ENCODE assay signal across 21 mouse cellular contexts in genomic region chr16:91630584-91630983, GRCm38 (mm10).
"Had no signal": no experiment of that assay in that cellular context is flagged by ENCODE, and none has a peak within 500 bp of the region (broad histone marks: within the 10 kb centered on the region; RNA-seq: fewer than 3 reads in every experiment).

No protein-coding gene starts in this region.

- H3K9me3 ChIP-seq: liver, embryonic 13.5 days; liver, embryonic 15.5 days; lung, embryonic 15.5 days; megakaryocyte, embryonic 14.5 days; neural tube, embryonic 12.5 days had no signal

- H3K4me3 ChIP-seq: liver, embryonic 13.5 days; liver, embryonic 15.5 days; lung, embryonic 15.5 days; megakaryocyte, embryonic 14.5 days; neural tube, embryonic 12.5 days had no signal

- H3K9ac ChIP-seq: liver, embryonic 13.5 days; liver, embryonic 15.5 days; liver, postnatal 0 days; lung, embryonic 15.5 days; neural tube, embryonic 12.5 days had no signal

- ATAC-seq: lung, postnatal 0 days had no signal

- H3K27ac ChIP-seq: liver, embryonic 13.5 days; liver, embryonic 15.5 days; lung, embryonic 15.5 days; macrophage; neural tube, embryonic 12.5 days had no signal

- H3K27me3 ChIP-seq: liver, embryonic 13.5 days; liver, embryonic 15.5 days; lung, embryonic 15.5 days; megakaryocyte, embryonic 14.5 days; neural tube, embryonic 12.5 days had no signal

- H3K4me1 ChIP-seq: liver, embryonic 15.5 days; neural tube, embryonic 12.5 days had no signal

- H3K4me2 ChIP-seq: liver, embryonic 13.5 days; liver, embryonic 15.5 days; lung, embryonic 15.5 days; midbrain, embryonic 11.5 days; neural tube, embryonic 12.5 days had no signal

- DNase-seq: liver, embryonic 13.5 days; liver, postnatal 0 days; lung, adult 2 months; lung, postnatal 14 days; lung, postnatal 36 days; midbrain, embryonic 14.5 days; retina, postnatal 1 day; right cerebral cortex, adult 18-20 months; right cerebral cortex, postnatal 25 days; right cerebral cortex, postnatal 4 days; spleen, adult 18-20 months; thymus, adult 18-20 months; thymus, postnatal 14 days; thymus, postnatal 36 days had no signal
